In genomic region chr11:59364417-59364816, GRCm38 (mm10) we compare ENCODE assay signal across 13 mouse cellular contexts. TPM values are rescaled to one million over a fixed set of nuclear protein-coding genes. Genes with fewer than 3 reads are reported as not detected.
DNase-seq lines count a peak whose midpoint lies in the region; ATAC-seq and TF ChIP-seq lines count a peak whose summit lies in the region.
"Had no signal": no experiment of that assay in that cellular context is flagged by ENCODE, and none has a peak within 500 bp of the region (broad histone marks: within the 10 kb centered on the region; RNA-seq: fewer than 3 reads in every experiment).

No protein-coding gene starts in this region.

- H3K4me1 ChIP-seq in heart, embryonic 16.5 days (ENCODE audit: control insufficient read depth, insufficient read depth, low read length): peaks cover 6% of the 10 kb centered on the region; the same call in 1 of the 2 replicates
- peaks cover 15% of the 10 kb centered on the region for H3K4me1 ChIP-seq in lung, embryonic 15.5 days
- H3K4me1 ChIP-seq in embryonic facial prominence, embryonic 15.5 days: peaks cover 31% of the 10 kb centered on the region
- peaks cover 42% of the 10 kb centered on the region for H3K4me1 ChIP-seq in limb, embryonic 14.5 days (ENCODE audit: control insufficient read depth, insufficient read depth, low read length)

- H3K9ac ChIP-seq in heart, embryonic 16.5 days (ENCODE audit: low read length): no peak overlapping the region; the same call in 1 of the 2 replicates
- 0 out of 2 replicates have a peak overlapping the region, but pooled peaks have one; percentile 17 for H3K9ac ChIP-seq in lung, embryonic 15.5 days
- H3K9ac ChIP-seq in embryonic facial prominence, embryonic 15.5 days: peak overlapping the region; percentile 7; the same call in 1 of the 2 replicates
- H3K9ac ChIP-seq in limb, embryonic 14.5 days (ENCODE audit: low read depth, low read length, severe bottlenecking): no peak overlapping the region
- H3K9ac ChIP-seq: midbrain, embryonic 13.5 days had no signal

- H3K4me3 ChIP-seq in heart, embryonic 16.5 days (ENCODE audit: low read length): no peak overlapping the region
- H3K4me3 ChIP-seq in lung, embryonic 15.5 days: no peak overlapping the region
- no peak overlapping the region for H3K4me3 ChIP-seq in embryonic facial prominence, embryonic 15.5 days (replicated peaks)
- H3K4me3 ChIP-seq in limb, embryonic 14.5 days (replicated peaks; ENCODE audit: low read length): no peak overlapping the region
- H3K4me3 ChIP-seq: layer of hippocampus, adult 2 months; midbrain, embryonic 13.5 days had no signal

- H3K36me3 ChIP-seq in heart, embryonic 16.5 days (ENCODE audit: control insufficient read depth, insufficient read depth): no peaks in the 10 kb centered on the region
- H3K36me3 ChIP-seq in lung, embryonic 15.5 days: no peaks in the 10 kb centered on the region
- no peaks in the 10 kb centered on the region for H3K36me3 ChIP-seq in embryonic facial prominence, embryonic 15.5 days
- H3K36me3 ChIP-seq in limb, embryonic 14.5 days (ENCODE audit: control insufficient read depth, insufficient read depth, low read length): no peaks in the 10 kb centered on the region
- H3K36me3 ChIP-seq: midbrain, embryonic 13.5 days had no signal

- ATAC-seq in heart, embryonic 16.5 days (replicated peaks; ENCODE audit: extremely low read depth, insufficient read depth, low FRiP score): peak; percentile 76
- peak; percentile 85 for ATAC-seq in lung, embryonic 15.5 days (ENCODE audit: borderline replicate concordance, extremely low read depth, low FRiP score, low TSS enrichment)
- peak; percentile 56 for ATAC-seq in embryonic facial prominence, embryonic 15.5 days (ENCODE audit: insufficient number of reproducible peaks, low FRiP score, low TSS enrichment, low read depth)
- peak; percentile 89 for ATAC-seq in limb, embryonic 14.5 days (ENCODE audit: low FRiP score, low read depth)
- no peak for ATAC-seq in erythroblast, adult 5-6 weeks (replicated peaks; ENCODE audit: low FRiP score, poor library complexity, severe bottlenecking)
- ATAC-seq: midbrain, embryonic 13.5 days had no signal

- no peak for TF ChIP-seq POLR2A in limb, embryonic 14.5 days (IDR thresholded peaks at IDR 0.05; ENCODE audit: borderline replicate concordance, extremely low read depth, insufficient read depth, insufficient read length)

- no peaks in the 10 kb centered on the region for H3K9me3 ChIP-seq in heart, embryonic 16.5 days (replicated peaks; ENCODE audit: control insufficient read depth, low read length)
- H3K9me3 ChIP-seq in lung, embryonic 15.5 days: no peaks in the 10 kb centered on the region
- no peaks in the 10 kb centered on the region for H3K9me3 ChIP-seq in embryonic facial prominence, embryonic 15.5 days (replicated peaks)
- no peaks in the 10 kb centered on the region for H3K9me3 ChIP-seq in limb, embryonic 14.5 days (ENCODE audit: control insufficient read depth, low read length)
- H3K9me3 ChIP-seq: midbrain, embryonic 13.5 days had no signal

- H3K27me3 ChIP-seq in heart, embryonic 16.5 days (ENCODE audit: control insufficient read depth, insufficient read depth, low read length): no peaks in the 10 kb centered on the region
- H3K27me3 ChIP-seq in lung, embryonic 15.5 days: no peaks in the 10 kb centered on the region
- H3K27me3 ChIP-seq in embryonic facial prominence, embryonic 15.5 days: no peaks in the 10 kb centered on the region
- H3K27me3 ChIP-seq in limb, embryonic 14.5 days (ENCODE audit: control insufficient read depth, insufficient read depth, low read length): no peaks in the 10 kb centered on the region

- 27% methylated on average over 3 of the region's 3 CpGs for WGBS in heart, embryonic 16.5 days
- 27% methylated on average over 3 of the region's 3 CpGs for WGBS in lung, embryonic 15.5 days
- whole genome bisulfite sequencing in embryonic facial prominence, embryonic 15.5 days: 64% methylated on average over 3 of the region's 3 CpGs
- WGBS in limb, embryonic 14.5 days: 6% methylated on average over 3 of the region's 3 CpGs

- H3K4me2 ChIP-seq in heart, embryonic 16.5 days (ENCODE audit: low read depth, low read length): no peak overlapping the region
- H3K4me2 ChIP-seq in lung, embryonic 15.5 days: no peak overlapping the region
- no peak overlapping the region for H3K4me2 ChIP-seq in embryonic facial prominence, embryonic 15.5 days (replicated peaks)
- H3K4me2 ChIP-seq in limb, embryonic 14.5 days (replicated peaks; ENCODE audit: low read depth, low read length, severe bottlenecking): no peak overlapping the region; the same call in 1 of the 2 replicates
- H3K4me2 ChIP-seq: midbrain, embryonic 13.5 days had no signal

- no peak for DNase-seq in heart, adult 11 months
- no peak for DNase-seq in lung, postnatal 25 days (ENCODE audit: low spot score)
- DNase-seq in limb, embryonic 14.5 days (ENCODE audit: low spot score): peak; percentile 88
- no peak for DNase-seq in layer of hippocampus, postnatal 36 days
- DNase-seq: spleen, adult 18-20 months; thymus, postnatal 36 days had no signal

- H3K27ac ChIP-seq in heart, embryonic 16.5 days (ENCODE audit: low read length): peak overlapping the region; percentile 26; the same call in 1 of the 2 replicates
- peak overlapping the region; percentile 88 for H3K27ac ChIP-seq in lung, embryonic 15.5 days
- H3K27ac ChIP-seq in embryonic facial prominence, embryonic 15.5 days (replicated peaks): peak overlapping the region; percentile 82
- peak overlapping the region; percentile 87 for H3K27ac ChIP-seq in limb, embryonic 14.5 days (replicated peaks; ENCODE audit: low read depth, low read length)
- H3K27ac ChIP-seq: layer of hippocampus, adult 2 months; midbrain, embryonic 13.5 days had no signal

RNA-seq across cellular contexts. Expression of gene Prss38, which starts 11.0 kb away (rescaled TPM):
- polyA plus RNA-seq in heart, embryonic 16.5 days (2015; fragmentation: Nextera tagmentation; extraction: Ambion mirVana): not detected in 2 replicates
- not detected in 2 replicates for polyA plus RNA-seq in lung, embryonic 15.5 days (2015; fragmentation: Nextera tagmentation; extraction: Ambion mirVana)
- not detected in 2 replicates for polyA plus RNA-seq in embryonic facial prominence, embryonic 15.5 days (2015; fragmentation: Nextera tagmentation; extraction: Ambion mirVana)
- polyA plus RNA-seq in limb, embryonic 14.5 days (2012; rRNA removed): 0.13 and 0.33 TPM in 2 replicates
- not detected in 2 replicates for polyA plus RNA-seq in limb, embryonic 14.5 days (2014; fragmentation: Nextera tagmentation; extraction: Ambion mirVana)
- total RNA-seq in layer of hippocampus, postnatal 36 days (2021): not detected
- not detected in 2 replicates for total RNA-seq in erythroblast, adult 5-6 weeks (2015; ENCODE audit: low replicate concordance)
- total RNA-seq in erythroblast, adult 5-6 weeks (2017; ENCODE audit: low replicate concordance): not detected in 2 replicates
- total RNA-seq: layer of hippocampus, adult 2 months; liver, adult 2 months had no signal
- polyA plus RNA-seq: liver, adult 2 months; midbrain, embryonic 13.5 days had no signal

RNA-seq across cellular contexts. Expression of gene Wnt9a, which starts 57.7 kb away (rescaled TPM):
- 2.7 and 2.9 TPM in 2 replicates for polyA plus RNA-seq in heart, embryonic 16.5 days (2015; fragmentation: Nextera tagmentation; extraction: Ambion mirVana)
- 3.0 and 3.1 TPM in 2 replicates for polyA plus RNA-seq in lung, embryonic 15.5 days (2015; fragmentation: Nextera tagmentation; extraction: Ambion mirVana)
- polyA plus RNA-seq in embryonic facial prominence, embryonic 15.5 days (2015; fragmentation: Nextera tagmentation; extraction: Ambion mirVana): 7.0 and 8.5 TPM in 2 replicates
- polyA plus RNA-seq in limb, embryonic 14.5 days (2012; rRNA removed): 11.8 and 15.0 TPM in 2 replicates
- 6.2 and 6.8 TPM in 2 replicates for polyA plus RNA-seq in limb, embryonic 14.5 days (2014; fragmentation: Nextera tagmentation; extraction: Ambion mirVana)
- total RNA-seq in layer of hippocampus, postnatal 36 days (2021): 1 to 10 TPM; 3.1 to 3.6 TPM
- not detected in 2 replicates for total RNA-seq in erythroblast, adult 5-6 weeks (2015; ENCODE audit: low replicate concordance)
- total RNA-seq in erythroblast, adult 5-6 weeks (2017; ENCODE audit: low replicate concordance): not detected in 2 replicates

Comparison
In these comparisons a context has a peak if more than half of its experiments do, and no peak if none do; other contexts are left out.
1. H3K27ac ChIP-seq: peak in every context shown above with its lines; median percentile 88 in lung, embryonic 15.5 days; 87 in limb, embryonic 14.5 days; 82 in embryonic facial prominence, embryonic 15.5 days; 26 in heart, embryonic 16.5 days.
2. H3K9ac ChIP-seq: peak in lung, embryonic 15.5 days (single experiment) and embryonic facial prominence, embryonic 15.5 days (single experiment); none in heart, embryonic 16.5 days (single experiment) and limb, embryonic 14.5 days (single experiment).